Mouse (Mus musculus) T-cell, adult 2 months (primary cell): ENCODE data around the gene Prpf3.
"Not testable (repeated sequence)": the region's sequence is repeated elsewhere in the genome, so short reads cannot be mapped to it uniquely, and the experiment has no call there.

Source experiments
- DNase-seq: peaks from one replicate; pipeline ENCODE4 v3.0.0; 2022; ENCODE audit warnings: low spot score

The Prpf3 gene

DNA sequence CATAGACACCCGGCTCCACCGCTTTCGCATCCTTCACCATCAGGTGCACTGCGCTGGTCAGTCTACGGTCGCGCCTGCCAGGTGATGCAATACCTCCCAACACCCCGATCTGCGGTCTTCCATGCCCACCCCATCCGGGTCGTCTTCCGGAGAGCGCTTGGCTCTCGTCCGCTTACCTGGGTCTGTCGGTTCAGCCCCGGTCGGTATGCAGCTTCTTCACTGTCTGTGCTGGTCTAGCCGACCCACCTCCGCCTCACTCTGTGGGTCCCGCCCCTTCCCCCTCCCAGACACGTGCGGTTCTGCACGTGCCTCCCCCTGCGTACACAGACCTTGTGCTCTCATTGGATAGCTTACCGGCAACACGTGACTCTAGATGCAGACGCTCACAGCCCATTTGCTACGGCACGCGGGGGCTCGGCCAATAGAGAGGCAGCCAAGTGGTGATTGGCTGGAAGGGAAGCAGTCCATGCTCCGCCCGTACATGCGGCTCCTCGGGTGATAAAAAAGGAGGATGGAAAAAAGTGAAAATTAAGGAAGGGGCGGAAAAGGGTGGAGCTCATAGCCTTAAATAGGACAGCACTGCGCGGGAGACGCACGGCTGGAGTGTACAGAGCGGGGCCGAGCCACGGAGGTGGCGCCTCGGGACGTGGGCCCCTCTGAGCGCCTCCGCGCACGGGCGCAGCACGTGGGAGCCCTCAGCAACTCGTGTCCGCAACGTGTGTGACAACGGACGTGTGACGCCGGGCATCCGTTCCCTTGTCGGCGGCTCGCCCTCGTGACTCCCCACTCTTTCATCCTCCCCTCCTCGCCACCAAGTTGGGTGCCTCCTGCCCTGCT lies 26.5 kb upstream of the Prpf3 start, which contains the start of gene Ciart:
TSS of gene Ciart (minus strand) at position 273 of the 837 bp plus-strand sequence.
- peak; percentile 92 for DNase-seq

- no peak for DNase-seq
Measured at GRCm38 (mm10) chr3:95879063-95879462, 23.4 kb upstream of the Prpf3 start.

- no peak for DNase-seq
Measured at GRCm38 (mm10) chr3:95872048-95872447, 16.4 kb upstream of the Prpf3 start.

GRCm38 (mm10) chr3:95871392-95871867 lies 15.7 kb upstream of the Prpf3 start, which contains the start of gene Mrps21:
Mrps21 (minus strand) TSS chr3:95871519.
- peak; percentile 81 for DNase-seq

GRCm38 (mm10) chr3:95870976-95871375 lies 15.3 kb upstream of the Prpf3 start:
- DNase-seq = no peak

- no peak for DNase-seq
Measured at GRCm38 (mm10) chr3:95867408-95867807, 11.7 kb upstream of the Prpf3 start.

- DNase-seq = no peak
Measured at GRCm38 (mm10) chr3:95866071-95866470, 10.4 kb upstream of the Prpf3 start.

- no peak for DNase-seq
Measured at GRCm38 (mm10) chr3:95865571-95865970, 9.9 kb upstream of the Prpf3 start.

DNA sequence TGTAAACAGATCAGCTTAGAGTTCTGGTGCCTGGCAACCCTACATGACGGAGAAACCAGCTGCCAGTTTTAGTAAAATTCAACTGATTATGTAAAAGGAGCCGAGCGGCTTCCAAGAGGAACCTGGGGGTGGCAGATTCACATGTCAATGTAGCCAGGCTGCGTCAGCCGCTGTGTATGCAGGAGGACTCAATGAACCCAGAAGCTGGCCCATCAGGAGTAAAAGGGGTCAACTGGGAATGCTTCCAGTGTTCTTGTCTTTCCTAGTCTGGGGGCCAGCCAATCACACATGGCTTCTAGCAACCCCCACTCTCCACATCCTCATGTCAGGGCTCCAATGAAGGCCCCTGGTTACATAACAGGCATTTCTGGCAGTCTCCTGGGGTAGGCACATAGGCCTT lies 9.4 kb upstream of the Prpf3 start:
- no peak for DNase-seq

- no peak for DNase-seq
Measured at GRCm38 (mm10) chr3:95863578-95863977, 7.9 kb upstream of the Prpf3 start.

GRCm38 (mm10) chr3:95861796-95862195 lies 6.1 kb upstream of the Prpf3 start:
- DNase-seq = peak; percentile 80

- peak; percentile 39 for DNase-seq
Measured at GRCm38 (mm10) chr3:95861216-95861615, 5.5 kb upstream of the Prpf3 start.

DNA sequence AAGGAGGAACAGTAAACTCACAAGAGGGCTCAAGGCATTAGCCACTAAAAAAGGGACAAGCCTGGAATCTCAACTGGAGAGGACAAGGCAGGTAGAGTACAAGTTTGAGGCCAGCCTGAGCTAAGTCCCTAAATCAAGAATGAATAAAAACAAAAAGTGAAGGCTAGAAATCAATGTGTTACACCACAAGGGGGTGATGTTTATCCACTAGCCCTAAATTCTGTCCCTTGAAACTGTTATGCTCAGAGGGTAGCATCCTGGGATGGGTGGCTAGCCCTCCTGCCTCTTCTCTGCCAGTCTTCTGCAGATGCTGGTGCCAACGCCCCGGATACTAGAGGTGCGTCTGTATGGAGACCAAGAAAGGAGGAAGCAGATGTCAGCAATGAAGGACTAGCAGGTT lies 4.6 kb upstream of the Prpf3 start:
- peak; percentile 17 for DNase-seq

DNA sequence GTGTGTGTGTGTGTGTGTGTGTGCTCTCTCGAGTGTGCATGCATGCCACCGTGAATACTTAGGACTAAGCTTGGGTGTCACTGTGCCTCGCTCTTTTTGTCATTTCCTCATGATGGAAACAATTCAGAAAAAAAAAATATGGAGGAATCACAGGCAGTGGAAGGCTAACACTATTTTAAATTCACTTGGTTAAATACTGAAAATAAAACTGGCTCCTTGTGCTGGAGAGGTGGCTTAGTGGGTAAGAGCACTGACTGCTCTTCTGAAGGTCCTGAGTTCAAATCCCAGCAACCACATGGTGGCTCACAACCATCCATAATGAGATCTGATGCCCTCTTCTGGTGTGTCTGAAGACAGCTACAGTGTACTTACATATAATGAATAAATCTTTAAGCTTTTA lies 2.6 kb upstream of the Prpf3 start:
- DNase-seq = not testable (repeated sequence)

GRCm38 (mm10) chr3:95857050-95857449 lies 1.4 kb upstream of the Prpf3 start:
- DNase-seq = not testable (repeated sequence)

DNA sequence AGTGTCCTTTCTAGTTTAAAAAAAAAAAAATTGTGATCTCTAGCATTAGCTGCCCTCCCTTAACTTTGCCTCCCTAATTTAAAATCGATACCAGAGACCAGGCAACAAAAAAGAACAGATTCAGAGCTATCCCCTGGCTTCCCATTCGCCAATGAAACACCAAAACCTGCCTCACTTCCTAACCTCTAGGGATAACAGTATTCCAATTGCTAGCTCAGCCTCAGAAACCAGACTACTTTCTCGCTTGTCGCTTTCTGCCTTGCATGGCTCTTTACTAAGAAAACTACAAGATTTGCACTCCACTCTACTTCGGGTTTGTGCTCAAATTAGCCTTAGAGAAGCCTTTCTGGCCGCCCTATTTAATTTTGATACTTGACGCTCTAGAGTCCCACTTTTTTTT lies 430 bp upstream of the Prpf3 start:
- no peak for DNase-seq

DNA sequence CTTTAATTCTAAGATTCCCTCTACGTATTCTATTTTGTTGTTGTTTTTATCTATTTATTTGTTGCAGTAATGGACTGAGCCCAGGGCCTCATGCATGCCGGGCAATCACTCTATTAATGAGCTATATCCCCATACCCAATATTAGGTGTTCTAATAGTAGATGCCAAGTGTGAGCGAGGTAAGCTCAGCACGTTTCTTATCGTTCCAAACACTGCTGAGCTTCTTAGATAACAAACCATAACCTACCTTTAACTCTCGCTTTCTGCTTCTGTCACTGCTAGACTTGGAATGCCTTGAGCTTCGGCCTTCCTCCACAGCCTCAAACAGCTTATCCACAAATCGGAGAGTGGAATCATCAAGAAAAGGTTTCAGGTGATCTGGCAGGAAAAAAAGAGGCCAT lies 4.4 kb downstream of the Prpf3 start:
- no peak for DNase-seq

DNA sequence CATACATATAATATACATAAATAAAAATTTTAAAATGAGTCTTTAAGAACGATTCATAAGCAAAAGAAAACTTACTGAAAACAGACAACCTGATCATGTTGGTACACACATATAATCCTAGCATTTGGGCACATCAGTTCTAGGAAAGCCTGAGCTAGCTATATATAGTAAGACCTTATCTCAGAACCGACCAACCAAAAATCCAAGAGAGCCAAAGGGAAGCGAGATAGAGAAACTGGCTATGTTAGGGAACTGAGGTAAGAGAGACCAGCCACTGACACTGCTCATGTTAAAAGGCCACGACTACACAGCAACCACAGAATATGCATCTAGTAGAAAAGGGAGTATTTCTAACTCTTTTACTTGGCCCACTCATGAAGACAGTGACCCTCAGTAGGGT lies 5.1 kb downstream of the Prpf3 start:
- no peak for DNase-seq

DNA sequence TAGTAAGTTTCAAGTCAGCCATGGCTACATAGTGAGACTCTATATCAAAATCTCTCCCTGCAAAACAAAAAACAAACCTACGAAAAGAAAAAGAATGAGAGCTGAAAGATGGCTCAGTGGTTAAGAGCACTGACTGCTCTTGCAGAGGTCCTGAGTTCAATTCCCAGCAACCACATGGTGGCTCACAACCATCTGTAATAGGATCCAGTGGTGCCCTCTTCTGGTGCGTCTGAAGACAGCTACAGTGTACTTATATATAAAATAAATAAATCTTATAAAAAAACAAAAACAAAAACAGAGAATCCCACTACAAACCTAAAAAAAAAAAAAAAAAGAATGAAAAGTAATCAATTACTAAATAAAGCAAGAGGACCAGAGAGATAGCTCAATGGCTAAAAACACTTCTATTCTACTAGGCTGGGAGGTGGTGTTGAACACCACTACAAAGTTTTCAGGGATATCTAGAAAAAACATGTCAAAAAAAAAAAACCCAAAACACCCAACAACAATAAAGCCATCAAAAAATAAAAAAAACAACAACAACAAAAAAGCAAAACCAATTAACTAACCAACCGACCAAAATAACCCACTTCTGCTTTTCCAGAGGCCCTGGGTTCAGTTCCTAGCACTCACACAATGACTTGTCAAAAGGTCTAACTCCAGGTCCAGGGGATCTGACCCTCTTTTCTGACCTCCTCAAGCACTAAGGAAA lies 13.0 kb downstream of the Prpf3 start:
- peak; percentile 21 for DNase-seq

GRCm38 (mm10) chr3:95839250-95839649 lies 16.4 kb downstream of the Prpf3 start:
- no peak for DNase-seq

- DNase-seq = no peak
Measured at GRCm38 (mm10) chr3:95829053-95829452, 26.6 kb downstream of the Prpf3 start.

DNA sequence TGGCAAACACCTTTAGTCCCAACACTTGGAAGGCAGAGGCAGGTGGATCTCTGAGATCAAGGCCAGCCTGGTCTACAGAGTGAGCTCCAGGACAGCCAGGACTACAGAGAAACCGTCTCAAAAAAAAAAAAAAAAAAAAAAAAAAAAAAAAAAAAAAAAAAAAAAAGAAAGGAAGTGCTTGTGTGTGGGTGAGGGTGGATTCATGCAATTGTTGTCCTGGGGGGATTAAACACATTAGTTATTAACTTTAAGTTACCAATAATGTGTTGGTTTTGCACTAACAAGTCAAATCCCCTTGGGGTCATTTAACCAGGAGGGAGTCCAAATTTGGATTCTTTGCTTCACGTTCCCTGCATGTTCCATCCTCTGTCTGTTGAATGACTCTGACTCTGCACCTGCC lies 29.4 kb downstream of the Prpf3 start:
- DNase-seq = no peak
